Mouse (Mus musculus) embryo, embryonic 11.5 days (tissue): ENCODE results near the gene Dock4.

Experiments
- DNase-seq: peaks from one replicate; pipeline ENCODE4 v3.0.0-alpha.2; 2012; ENCODE audit warnings: low read depth, low spot score

The Dock4 gene

GRCm38 (mm10) chr12:40508416-40508815, 62.7 kb downstream of the Dock4 start:
- DNase-seq, result no peak

- DNase-seq, result no peak
Measured at GRCm38 (mm10) chr12:40511643-40512369, 66.1 kb downstream of the Dock4 start.

GRCm38 (mm10) chr12:40512370-40512693, 66.6 kb downstream of the Dock4 start:
- no peak for DNase-seq

GRCm38 (mm10) chr12:40512994-40513393, 67.2 kb downstream of the Dock4 start:
- DNase-seq, result no peak

GRCm38 (mm10) chr12:40514021-40514420, 68.3 kb downstream of the Dock4 start:
- no peak for DNase-seq

GRCm38 (mm10) chr12:40522468-40522867, 76.7 kb downstream of the Dock4 start:
- no peak for DNase-seq

- no peak for DNase-seq
Measured at GRCm38 (mm10) chr12:40523020-40523419, 77.3 kb downstream of the Dock4 start.

GRCm38 (mm10) chr12:40525045-40525444, 79.3 kb downstream of the Dock4 start:
- DNase-seq, result no peak

- no peak for DNase-seq
Measured at GRCm38 (mm10) chr12:40535655-40536618, 90.2 kb downstream of the Dock4 start.

GRCm38 (mm10) chr12:40537826-40538225, 92.1 kb downstream of the Dock4 start:
- no peak for DNase-seq

GRCm38 (mm10) chr12:40538318-40538717, 92.6 kb downstream of the Dock4 start:
- no peak for DNase-seq

- DNase-seq, result no peak
Measured at GRCm38 (mm10) chr12:40538780-40539179, 93.0 kb downstream of the Dock4 start.

- no peak for DNase-seq
Measured at GRCm38 (mm10) chr12:40544273-40544672, 98.5 kb downstream of the Dock4 start.

GRCm38 (mm10) chr12:40546827-40547226, 101.1 kb downstream of the Dock4 start:
- no peak for DNase-seq

- DNase-seq, result no peak
Measured at GRCm38 (mm10) chr12:40551317-40551716, 105.6 kb downstream of the Dock4 start.

GRCm38 (mm10) chr12:40552201-40552600, 106.4 kb downstream of the Dock4 start:
- DNase-seq, result no peak

GRCm38 (mm10) chr12:40553929-40554328, 108.2 kb downstream of the Dock4 start:
- no peak for DNase-seq

- DNase-seq, result no peak
Measured at GRCm38 (mm10) chr12:40554941-40555511, 109.3 kb downstream of the Dock4 start.

GRCm38 (mm10) chr12:40558600-40558999, 112.8 kb downstream of the Dock4 start:
- no peak for DNase-seq

- no peak for DNase-seq
Measured at GRCm38 (mm10) chr12:40559103-40559502, 113.4 kb downstream of the Dock4 start.

- DNase-seq, result no peak
Measured at GRCm38 (mm10) chr12:40563703-40564102, 118.0 kb downstream of the Dock4 start.

- DNase-seq, result no peak
Measured at GRCm38 (mm10) chr12:40564261-40564660, 118.5 kb downstream of the Dock4 start.
